Mouse (Mus musculus) megakaryocyte, embryonic 14.5 days (primary cell): ENCODE measurements around the gene Diexf. TPM values are rescaled to one million over a fixed set of nuclear protein-coding genes. Genes with fewer than 3 reads are reported as not detected.

Experiments used
- H3K27me3 ChIP-seq: replicated peaks from 2 replicates; pipeline ENCODE3; 2012; ENCODE audit warnings: inconsistent platforms
- H3K36me3 ChIP-seq: replicated peaks from 2 replicates; pipeline ENCODE3; 2012; ENCODE audit warnings: low read length, inconsistent platforms, mixed read lengths
- H3K4me1 ChIP-seq: 2 replicates; pipeline ENCODE4 v1.6.1; 2012; ENCODE audit warnings: inconsistent platforms
- H3K4me3 ChIP-seq: replicated peaks from 2 replicates; pipeline ENCODE3; 2012; ENCODE audit warnings: moderate library complexity, mild to moderate bottlenecking, inconsistent platforms
- H3K9me3 ChIP-seq: 2 replicates; pipeline ENCODE4 v1.6.1; 2012; ENCODE audit warnings: inconsistent platforms
- FLI1 ChIP-seq: IDR thresholded peaks from 2 replicates; pipeline ENCODE4 v1.6.1; 2012; ENCODE audit warnings: low read length, inconsistent platforms, mixed read lengths
- GATA1 ChIP-seq: IDR thresholded peaks from 3 replicates; pipeline ENCODE4 v1.6.1; 2012; ENCODE audit warnings: mixed read lengths, low read length, inconsistent platforms, borderline replicate concordance
- polyA plus RNA-seq: library from polyadenylated mRNA; stranded (reverse); fragments of >175 nt; gene quantifications from 2 replicates; pipeline ENCODE4 v1.2.3, GENCODE M21; 2012; ENCODE audit warnings: low replicate concordance; ENCODE audit not compliant: insufficient read depth

Gene Diexf
- polyA plus RNA-seq, 1 experiment, result 0.84 TPM

GRCm38 (mm10) chr1:193142517-193143062, 12.5 kb upstream of the Diexf start:
- Histone ChIP-seq H3K4me3 (no peak overlapping the region), H3K4me1 (peaks cover 38% of the 10 kb centered on the region), H3K36me3 (no peaks in the 10 kb centered on the region), H3K9me3 (0 out of 2 replicates have a peak, but pooled peaks cover 3% of the 10 kb centered on the region), H3K27me3 (peaks cover 22% of the 10 kb centered on the region)
- TF ChIP-seq FLI1 (no peak), GATA1 (no peak)

GRCm38 (mm10) chr1:193141118-193141517, 11.0 kb upstream of the Diexf start:
- no peak overlapping the region for H3K4me3 ChIP-seq
- no peaks in the 10 kb centered on the region for H3K9me3 ChIP-seq
- H3K27me3 ChIP-seq, result peaks cover 28% of the 10 kb centered on the region
- TF ChIP-seq GATA1 (no peak), FLI1 (no peak)
- H3K36me3 ChIP-seq, result no peaks in the 10 kb centered on the region
- H3K4me1 ChIP-seq, result peaks cover 34% of the 10 kb centered on the region

GRCm38 (mm10) chr1:193138669-193139068, 8.6 kb upstream of the Diexf start:
- H3K4me3 ChIP-seq, result peak overlapping the region; percentile 65
- TF ChIP-seq GATA1 (no peak), FLI1 (no peak)
- peaks cover 28% of the 10 kb centered on the region for H3K4me1 ChIP-seq
- H3K36me3 ChIP-seq, result no peaks in the 10 kb centered on the region
- H3K27me3 ChIP-seq, result peaks cover 27% of the 10 kb centered on the region
- H3K9me3 ChIP-seq, result no peaks in the 10 kb centered on the region

GRCm38 (mm10) chr1:193138087-193138486, 8.0 kb upstream of the Diexf start:
- H3K4me1 ChIP-seq, result peaks cover 25% of the 10 kb centered on the region
- no peaks in the 10 kb centered on the region for H3K36me3 ChIP-seq
- TF ChIP-seq FLI1 (no peak), GATA1 (no peak)
- H3K9me3 ChIP-seq, result no peaks in the 10 kb centered on the region
- H3K27me3 ChIP-seq, result peaks cover 27% of the 10 kb centered on the region
- no peak overlapping the region for H3K4me3 ChIP-seq

GRCm38 (mm10) chr1:193133726-193134125, 3.7 kb upstream of the Diexf start:
- H3K9me3 ChIP-seq, result no peaks in the 10 kb centered on the region
- TF ChIP-seq GATA1 (no peak), FLI1 (no peak)
- no peak overlapping the region for H3K4me3 ChIP-seq
- H3K27me3 ChIP-seq, result peaks cover 21% of the 10 kb centered on the region
- peaks cover 27% of the 10 kb centered on the region for H3K4me1 ChIP-seq
- H3K36me3 ChIP-seq, result no peaks in the 10 kb centered on the region

GRCm38 (mm10) chr1:193132385-193132784, 2.3 kb upstream of the Diexf start:
- no peak for TF ChIP-seq GATA1
- TF ChIP-seq FLI1, result no peak
- H3K4me3 ChIP-seq, result no peak overlapping the region
- H3K36me3 ChIP-seq, result peaks cover 9% of the 10 kb centered on the region
- no peaks in the 10 kb centered on the region for H3K9me3 ChIP-seq
- peaks cover 15% of the 10 kb centered on the region for H3K27me3 ChIP-seq
- peaks cover 30% of the 10 kb centered on the region for H3K4me1 ChIP-seq

GRCm38 (mm10) chr1:193131311-193131948, 1.4 kb upstream of the Diexf start:
- no peaks in the 10 kb centered on the region for H3K9me3 ChIP-seq
- H3K27me3 ChIP-seq, result peaks cover 9% of the 10 kb centered on the region
- peaks cover 18% of the 10 kb centered on the region for H3K36me3 ChIP-seq
- peaks cover 32% of the 10 kb centered on the region for H3K4me1 ChIP-seq
- H3K4me3 ChIP-seq, result no peak overlapping the region
- TF ChIP-seq FLI1, result no peak

- peaks cover 34% of the 10 kb centered on the region for H3K4me1 ChIP-seq
- H3K27me3 ChIP-seq, result peaks cover 7% of the 10 kb centered on the region
- TF ChIP-seq GATA1 (no peak), FLI1 (no peak)
- H3K9me3 ChIP-seq, result no peaks in the 10 kb centered on the region
- H3K36me3 ChIP-seq, result peaks cover 20% of the 10 kb centered on the region
- H3K4me3 ChIP-seq, result peak overlapping the region; percentile 97
Observed at GRCm38 (mm10) chr1:193130839-193131238, 767 bp upstream of the Diexf start.

- Histone ChIP-seq H3K4me3 (peak overlapping the region; percentile 97), H3K27me3 (peaks cover 6% of the 10 kb centered on the region), H3K9me3 (no peaks in the 10 kb centered on the region), H3K36me3 (peaks cover 20% of the 10 kb centered on the region), H3K4me1 (peaks cover 34% of the 10 kb centered on the region)
- TF ChIP-seq GATA1, result no peak
- TF ChIP-seq FLI1, result no peak
Observed at GRCm38 (mm10) chr1:193130456-193130825, 369 bp upstream of the Diexf start.

- TF ChIP-seq FLI1, result no peak
- TF ChIP-seq GATA1, result no peak
- peaks cover 29% of the 10 kb centered on the region for H3K36me3 ChIP-seq
- peaks cover 34% of the 10 kb centered on the region for H3K4me1 ChIP-seq
- H3K4me3 ChIP-seq, result peak overlapping the region; percentile 97
- no peaks in the 10 kb centered on the region for H3K27me3 ChIP-seq
- H3K9me3 ChIP-seq, result no peaks in the 10 kb centered on the region
Observed at GRCm38 (mm10) chr1:193129321-193129720, 751 bp downstream of the Diexf start.

GRCm38 (mm10) chr1:193128055-193128454, 2.0 kb downstream of the Diexf start:
- H3K9me3 ChIP-seq, result no peaks in the 10 kb centered on the region

More at GRCm38 (mm10) chr1:193128055-193128454, 2.0 kb downstream of the Diexf start:
- H3K4me1 ChIP-seq, result peaks cover 37% of the 10 kb centered on the region
- no peaks in the 10 kb centered on the region for H3K27me3 ChIP-seq
- peaks cover 40% of the 10 kb centered on the region for H3K36me3 ChIP-seq
- peak overlapping the region; percentile 64 for H3K4me3 ChIP-seq
- TF ChIP-seq FLI1, result no peak
